ENCODE assay signal across 23 mouse cellular contexts in genomic region chr6:128129382-128129781, GRCm38 (mm10). TPM values are rescaled to one million over a fixed set of nuclear protein-coding genes. Genes with fewer than 3 reads are reported as not detected.
A peak's percentile ranks its signal among the peaks of the same experiment; 100 is the strongest.
DNase-seq lines count a peak whose midpoint lies in the region; ATAC-seq lines count a peak whose summit lies in the region.
"Had no signal": no experiment of that assay in that cellular context is flagged by ENCODE, and none has a peak within 500 bp of the region (broad histone marks: within the 10 kb centered on the region; RNA-seq: fewer than 3 reads in every experiment).

No protein-coding gene starts in this region.

- no peaks in the 10 kb centered on the region for H3K36me3 ChIP-seq in hindbrain, embryonic 11.5 days (ENCODE audit: control insufficient read depth, insufficient read depth, low read length)
- no peaks in the 10 kb centered on the region for H3K36me3 ChIP-seq in hindbrain, embryonic 14.5 days (replicated peaks; ENCODE audit: control insufficient read depth, insufficient read depth)
- H3K36me3 ChIP-seq in embryonic facial prominence, embryonic 10.5 days (replicated peaks): peaks cover 7% of the 10 kb centered on the region; the same call in 1 of the 2 replicates
- H3K36me3 ChIP-seq in hindbrain, embryonic 12.5 days: no peaks in the 10 kb centered on the region
- no peaks in the 10 kb centered on the region for H3K36me3 ChIP-seq in midbrain, embryonic 13.5 days
- H3K36me3 ChIP-seq: hindbrain, embryonic 15.5 days; intestine, embryonic 15.5 days; lung, embryonic 15.5 days had no signal

- 0 out of 2 replicates have a peak, but pooled peaks cover 4% of the 10 kb centered on the region for H3K4me1 ChIP-seq in hindbrain, embryonic 11.5 days (replicated peaks; ENCODE audit: control insufficient read depth, insufficient read depth, low read length)
- H3K4me1 ChIP-seq in hindbrain, embryonic 14.5 days (replicated peaks; ENCODE audit: control insufficient read depth, insufficient read depth, low read length): 0 out of 2 replicates have a peak, but pooled peaks cover 12% of the 10 kb centered on the region
- peaks cover 75% of the 10 kb centered on the region for H3K4me1 ChIP-seq in embryonic facial prominence, embryonic 10.5 days
- H3K4me1 ChIP-seq in hindbrain, embryonic 12.5 days: peaks cover 56% of the 10 kb centered on the region
- peaks cover 35% of the 10 kb centered on the region for H3K4me1 ChIP-seq in midbrain, embryonic 13.5 days (replicated peaks)

- H3K27me3 ChIP-seq in hindbrain, embryonic 11.5 days (ENCODE audit: control insufficient read depth, insufficient read depth, low read length): no peaks in the 10 kb centered on the region
- H3K27me3 ChIP-seq in hindbrain, embryonic 14.5 days (ENCODE audit: control insufficient read depth, insufficient read depth, low read length): no peaks in the 10 kb centered on the region
- no peaks in the 10 kb centered on the region for H3K27me3 ChIP-seq in embryonic facial prominence, embryonic 10.5 days (replicated peaks; ENCODE audit: low read depth, poor library complexity, severe bottlenecking)
- no peaks in the 10 kb centered on the region for H3K27me3 ChIP-seq in hindbrain, embryonic 12.5 days
- H3K27me3 ChIP-seq in midbrain, embryonic 13.5 days: no peaks in the 10 kb centered on the region
- H3K27me3 ChIP-seq: embryonic facial prominence, embryonic 12.5 days; hindbrain, embryonic 15.5 days; intestine, embryonic 15.5 days; limb, embryonic 13.5 days; lung, embryonic 15.5 days had no signal

- H3K4me3 ChIP-seq in hindbrain, embryonic 11.5 days (ENCODE audit: low read depth, low read length): no peak overlapping the region
- no peak overlapping the region for H3K4me3 ChIP-seq in hindbrain, embryonic 14.5 days (replicated peaks; ENCODE audit: low read length)
- H3K4me3 ChIP-seq in embryonic facial prominence, embryonic 10.5 days: no peak overlapping the region
- no peak overlapping the region for H3K4me3 ChIP-seq in hindbrain, embryonic 12.5 days
- H3K4me3 ChIP-seq in midbrain, embryonic 13.5 days (replicated peaks): no peak overlapping the region
- H3K4me3 ChIP-seq: embryonic facial prominence, embryonic 12.5 days; gastrocnemius, adult 2 months; hindbrain, embryonic 15.5 days; intestine, embryonic 15.5 days; limb, embryonic 13.5 days; lung, embryonic 15.5 days had no signal

- no peak overlapping the region for H3K9ac ChIP-seq in hindbrain, embryonic 11.5 days (ENCODE audit: low read depth, low read length)
- H3K9ac ChIP-seq in hindbrain, embryonic 14.5 days: no peak overlapping the region
- H3K9ac ChIP-seq in hindbrain, embryonic 12.5 days: no peak overlapping the region
- no peak overlapping the region for H3K9ac ChIP-seq in midbrain, embryonic 13.5 days (replicated peaks)
- H3K9ac ChIP-seq: embryonic facial prominence, embryonic 12.5 days; hindbrain, embryonic 15.5 days; intestine, embryonic 15.5 days; limb, embryonic 13.5 days; lung, embryonic 15.5 days had no signal

- H3K9me3 ChIP-seq in hindbrain, embryonic 11.5 days (ENCODE audit: control insufficient read depth, low read length): no peaks in the 10 kb centered on the region
- no peaks in the 10 kb centered on the region for H3K9me3 ChIP-seq in hindbrain, embryonic 14.5 days (ENCODE audit: control insufficient read depth, low read length)
- H3K9me3 ChIP-seq in embryonic facial prominence, embryonic 10.5 days: no peaks in the 10 kb centered on the region
- H3K9me3 ChIP-seq in hindbrain, embryonic 12.5 days (replicated peaks): no peaks in the 10 kb centered on the region
- H3K9me3 ChIP-seq in midbrain, embryonic 13.5 days: no peaks in the 10 kb centered on the region
- H3K9me3 ChIP-seq: embryonic facial prominence, embryonic 12.5 days; hindbrain, embryonic 15.5 days; intestine, embryonic 15.5 days; limb, embryonic 13.5 days; lung, embryonic 15.5 days had no signal

- ATAC-seq in hindbrain, embryonic 11.5 days (ENCODE audit: low FRiP score): peak; percentile 57; the same call in 1 of the 2 replicates
- ATAC-seq in hindbrain, embryonic 14.5 days (ENCODE audit: low FRiP score): no peak
- ATAC-seq in hindbrain, embryonic 12.5 days (ENCODE audit: low FRiP score): peak; percentile 48
- ATAC-seq in midbrain, embryonic 13.5 days: no peak
- no peak for ATAC-seq in granulocyte monocyte progenitor cell, adult 5-6 weeks (replicated peaks; ENCODE audit: poor library complexity, severe bottlenecking)
- no peak for ATAC-seq in megakaryocyte, adult 5-6 weeks (ENCODE audit: poor library complexity, severe bottlenecking)
- ATAC-seq: CD4-positive, CD25-positive, alpha-beta regulatory T cell, adult 4 months; forebrain, embryonic 16.5 days; intestine, embryonic 15.5 days had no signal

- WGBS in hindbrain, embryonic 11.5 days: 31% methylated on average over 5 of the region's 5 CpGs
- WGBS in hindbrain, embryonic 14.5 days: 28% methylated on average over 5 of the region's 5 CpGs
- 35% methylated on average over 5 of the region's 5 CpGs for WGBS in embryonic facial prominence, embryonic 10.5 days
- WGBS in hindbrain, embryonic 12.5 days: 25% methylated on average over 5 of the region's 5 CpGs
- 27% methylated on average over 5 of the region's 5 CpGs for WGBS in midbrain, embryonic 13.5 days

- H3K27ac ChIP-seq in hindbrain, embryonic 11.5 days (ENCODE audit: low read depth, low read length): peak overlapping the region; percentile 82
- H3K27ac ChIP-seq in hindbrain, embryonic 14.5 days: no peak overlapping the region
- H3K27ac ChIP-seq in embryonic facial prominence, embryonic 10.5 days (replicated peaks): peak overlapping the region; percentile 60; the same call in 1 of the 2 replicates
- H3K27ac ChIP-seq in hindbrain, embryonic 12.5 days: peak overlapping the region; percentile 55
- H3K27ac ChIP-seq in midbrain, embryonic 13.5 days: peak overlapping the region; percentile 59; the same call in 1 of the 2 replicates
- H3K27ac ChIP-seq: embryonic facial prominence, embryonic 12.5 days; hindbrain, embryonic 15.5 days; intestine, embryonic 15.5 days; limb, embryonic 13.5 days; lung, embryonic 15.5 days had no signal

- peak; percentile 34 for DNase-seq in hindbrain, embryonic 11.5 days (ENCODE audit: low spot score)
- DNase-seq in hindbrain, embryonic 14.5 days (ENCODE audit: low spot score): no peak
- DNase-seq in embryonic facial prominence, embryonic 10.5 days (ENCODE audit: low spot score): no peak
- DNase-seq: adrenal gland, adult 2 months; cerebellum, adult 2 months; gastrocnemius, adult 2 months; gastrocnemius, postnatal 36 days; heart, postnatal 14 days; kidney, adult 2 months; right cerebral cortex, postnatal 14 days; thymus, postnatal 14 days had no signal

- no peak overlapping the region for H3K4me2 ChIP-seq in hindbrain, embryonic 11.5 days (replicated peaks; ENCODE audit: low read depth, low read length)
- H3K4me2 ChIP-seq in hindbrain, embryonic 14.5 days (replicated peaks): no peak overlapping the region
- no peak overlapping the region for H3K4me2 ChIP-seq in hindbrain, embryonic 12.5 days (replicated peaks)
- no peak overlapping the region for H3K4me2 ChIP-seq in midbrain, embryonic 13.5 days (replicated peaks)
- H3K4me2 ChIP-seq: embryonic facial prominence, embryonic 12.5 days; hindbrain, embryonic 15.5 days; intestine, embryonic 15.5 days; limb, embryonic 13.5 days; liver, embryonic 11.5 days; lung, embryonic 15.5 days had no signal

RNA-seq across cellular contexts. Expression of gene Tspan9, which starts 14.0 kb away (rescaled TPM):
- polyA plus RNA-seq in hindbrain, embryonic 11.5 days (2014; fragmentation: Nextera tagmentation; extraction: Ambion mirVana): 46.2 and 48.9 TPM in 2 replicates
- 41.3 and 43.4 TPM in 2 replicates for polyA plus RNA-seq in hindbrain, embryonic 14.5 days (2014; fragmentation: Nextera tagmentation; extraction: Ambion mirVana)
- 69.3 and 69.7 TPM in 2 replicates for polyA plus RNA-seq in embryonic facial prominence, embryonic 10.5 days (2016; fragmentation: Nextera tagmentation; extraction: Ambion mirVana)
- polyA plus RNA-seq in hindbrain, embryonic 12.5 days (2016; fragmentation: Nextera tagmentation; extraction: Ambion mirVana): 63.4 and 71.6 TPM in 2 replicates
- 24.0 and 29.3 TPM in 2 replicates for polyA plus RNA-seq in midbrain, embryonic 13.5 days (2015; fragmentation: Nextera tagmentation; extraction: Ambion mirVana)
- total RNA-seq in granulocyte monocyte progenitor cell, adult 5-6 weeks (2014; fragmentation: Nextera tagmentation): 2.2 TPM in 1 of 2 replicates, not detected in the other
- total RNA-seq in granulocyte monocyte progenitor cell, adult 5-6 weeks (2017): 0.62 and 3.4 TPM in 2 replicates
- total RNA-seq in megakaryocyte, adult 5-6 weeks (2015): not detected in 2 replicates
- total RNA-seq in megakaryocyte, adult 5-6 weeks (2017): 0.26 and 1.3 TPM in 2 replicates

Comparison
In these comparisons a context has a peak if more than half of its experiments do, and no peak if none do; other contexts are left out.
1. ATAC-seq: peak in hindbrain, embryonic 11.5 days (single experiment) and hindbrain, embryonic 12.5 days (single experiment); none in hindbrain, embryonic 14.5 days (single experiment), midbrain, embryonic 13.5 days (single experiment), granulocyte monocyte progenitor cell, adult 5-6 weeks (single experiment) and megakaryocyte, adult 5-6 weeks (single experiment).